Mouse (Mus musculus): Measurements from ENCODE around the gene Adtrp.

DNA sequence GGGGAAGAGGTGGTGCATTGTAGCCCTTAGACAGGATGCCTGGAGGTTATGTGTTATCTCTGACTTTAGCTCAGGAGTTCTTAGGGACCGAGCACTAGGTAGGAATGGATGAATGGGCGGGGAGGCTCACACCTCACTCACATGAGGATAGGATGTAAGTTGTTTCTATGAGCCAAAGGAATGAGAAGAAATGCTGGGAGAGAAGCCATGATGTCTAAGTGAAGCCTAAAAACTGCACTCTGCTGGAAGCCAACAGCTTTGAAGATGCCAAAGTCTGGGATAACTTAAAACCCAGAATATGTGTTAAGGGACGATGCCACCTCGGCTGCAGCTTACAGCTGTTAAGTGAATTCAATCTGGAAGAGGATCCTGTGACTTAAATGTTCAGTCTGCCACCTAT, 79.5 kb downstream of the Adtrp start:
- TF ChIP-seq CTCF (IDR thresholded peaks at IDR 0.05) (no peak), EP300 (IDR thresholded peaks at IDR 0.05) (no peak)

Data from lung, postnatal 0 days (tissue).